Mouse (Mus musculus) limb, embryonic 10.5 days (tissue): ENCODE results near the gene Eif2s2. TPM values are rescaled to one million over a fixed set of nuclear protein-coding genes. Genes with fewer than 3 reads are reported as not detected.

Experiments
- DNase-seq: peaks from one replicate; pipeline ENCODE4 v3.0.0-alpha.2; 2017; ENCODE audit warnings: low spot score
- H3K27ac ChIP-seq: fragments of 300-500 bp; sonication (generic); 2 replicates; pipeline ENCODE4 v1.5.1; 2016; ENCODE audit warnings: mild to moderate bottlenecking
- H3K27me3 ChIP-seq: fragments of 300-500 bp; sonication (generic); 2 replicates; pipeline ENCODE4 v1.6.1; 2016; ENCODE audit warnings: low read depth, mild to moderate bottlenecking; ENCODE audit not compliant: poor library complexity, severe bottlenecking
- H3K36me3 ChIP-seq: fragments of 300-500 bp; sonication (generic); 2 replicates; pipeline ENCODE4 v1.6.1; 2016; ENCODE audit warnings: mild to moderate bottlenecking, moderate library complexity
- H3K4me1 ChIP-seq: fragments of 300-500 bp; sonication (generic); 2 replicates; pipeline ENCODE4 v1.6.1; 2016
- H3K4me3 ChIP-seq: fragments of 300-500 bp; sonication (generic); 2 replicates; pipeline ENCODE4 v1.5.1; 2016; ENCODE audit warnings: mild to moderate bottlenecking, moderate library complexity
- H3K9me3 ChIP-seq: fragments of 300-500 bp; sonication (generic); replicated peaks from 2 replicates; pipeline ENCODE4 v1.6.1; 2016; ENCODE audit warnings: mild to moderate bottlenecking
- WGBS: fragments of 180-500 bp; shearing (Covaris S2); methylation state at CpG from one replicate; pipeline ENCODE4 v1.1.7; 2016; 5-methylcytosine and 5-hydroxymethylcytosine counted together
- polyA plus RNA-seq: library from polyadenylated mRNA; unstranded; fragments of >200 nt; fragmentation: Nextera tagmentation; extraction: Ambion mirVana; gene quantifications from 2 replicates; pipeline ENCODE4 v1.2.1, GENCODE M21; 2016

Eif2s2 gene
- polyA plus RNA-seq, 1 experiment from 2014 or later = 122 TPM

- Histone ChIP-seq H3K4me1 (no peaks in the 10 kb centered on the region), H3K36me3 (peaks cover 98% of the 10 kb centered on the region), H3K27me3 (no peaks in the 10 kb centered on the region), H3K4me3 (no peak overlapping the region), H3K9me3 (no peaks in the 10 kb centered on the region), H3K27ac (no peak overlapping the region)
- 95% methylated on average over 1 of the region's 1 CpGs for WGBS
- no peak for DNase-seq
Observed at GRCm38 (mm10) chr2:154868106-154868505, 24.6 kb downstream of the Eif2s2 start.

- Histone ChIP-seq H3K4me1 (no peaks in the 10 kb centered on the region), H3K9me3 (no peaks in the 10 kb centered on the region), H3K36me3 (peaks cover 100% of the 10 kb centered on the region), H3K27me3 (no peaks in the 10 kb centered on the region), H3K27ac (no peak overlapping the region), H3K4me3 (no peak overlapping the region)
- DNase-seq = no peak
- WGBS = 78% methylated on average over 3 of the region's 3 CpGs
Observed at GRCm38 (mm10) chr2:154865696-154866095, 27.0 kb downstream of the Eif2s2 start.

GRCm38 (mm10) chr2:154863672-154864071 lies 29.1 kb downstream of the Eif2s2 start:
- DNase-seq = no peak
- H3K4me3 ChIP-seq = no peak overlapping the region

GRCm38 (mm10) chr2:154855383-154855782 lies 37.4 kb downstream of the Eif2s2 start:
- Histone ChIP-seq H3K27me3 (no peaks in the 10 kb centered on the region), H3K9me3 (no peaks in the 10 kb centered on the region), H3K36me3 (peaks cover 49% of the 10 kb centered on the region), H3K4me3 (no peak overlapping the region), H3K4me1 (no peaks in the 10 kb centered on the region), H3K27ac (no peak overlapping the region)
- no peak for DNase-seq
- WGBS = 95% methylated on average over 1 of the region's 1 CpGs

More at GRCm38 (mm10) chr2:154863672-154864071, 29.1 kb downstream of the Eif2s2 start:
- 94% methylated on average over 13 of the region's 13 CpGs for WGBS
- Histone ChIP-seq H3K27me3 (no peaks in the 10 kb centered on the region), H3K36me3 (peaks cover 100% of the 10 kb centered on the region), H3K4me1 (no peaks in the 10 kb centered on the region), H3K27ac (no peak overlapping the region), H3K9me3 (no peaks in the 10 kb centered on the region)

- H3K9me3 ChIP-seq = no peaks in the 10 kb centered on the region
- DNase-seq = no peak
- no peaks in the 10 kb centered on the region for H3K27me3 ChIP-seq
- H3K4me1 ChIP-seq = no peaks in the 10 kb centered on the region
- H3K4me3 ChIP-seq = no peak overlapping the region
- H3K27ac ChIP-seq = no peak overlapping the region
- H3K36me3 ChIP-seq = peaks cover 61% of the 10 kb centered on the region
Observed at GRCm38 (mm10) chr2:154848086-154848485, 44.6 kb downstream of the Eif2s2 start.

GRCm38 (mm10) chr2:154836537-154836936 lies 56.2 kb downstream of the Eif2s2 start:
- H3K9me3 ChIP-seq = no peaks in the 10 kb centered on the region

GRCm38 (mm10) chr2:154834149-154834865 lies 58.4 kb downstream of the Eif2s2 start:
- Histone ChIP-seq H3K4me3 (no peak overlapping the region), H3K9me3 (no peaks in the 10 kb centered on the region), H3K4me1 (no peaks in the 10 kb centered on the region), H3K36me3 (peaks cover 70% of the 10 kb centered on the region), H3K27me3 (no peaks in the 10 kb centered on the region), H3K27ac (no peak overlapping the region)
- DNase-seq = no peak
- WGBS = 97% methylated on average over 6 of the region's 6 CpGs

More at GRCm38 (mm10) chr2:154836537-154836936, 56.2 kb downstream of the Eif2s2 start:
- Histone ChIP-seq H3K36me3 (peaks cover 77% of the 10 kb centered on the region), H3K4me3 (no peak overlapping the region), H3K27ac (no peak overlapping the region), H3K4me1 (no peaks in the 10 kb centered on the region), H3K27me3 (no peaks in the 10 kb centered on the region)
- DNase-seq = no peak
- 96% methylated on average over 2 of the region's 2 CpGs for WGBS

- H3K36me3 ChIP-seq = peaks cover 62% of the 10 kb centered on the region
- no peaks in the 10 kb centered on the region for H3K4me1 ChIP-seq
- H3K27me3 ChIP-seq = no peaks in the 10 kb centered on the region
- no peak for DNase-seq
- no peak overlapping the region for H3K27ac ChIP-seq
- 88% methylated on average over 4 of the region's 4 CpGs for WGBS
- no peaks in the 10 kb centered on the region for H3K9me3 ChIP-seq
- no peak overlapping the region for H3K4me3 ChIP-seq
Observed at GRCm38 (mm10) chr2:154832471-154832870, 60.3 kb downstream of the Eif2s2 start.

GRCm38 (mm10) chr2:154827521-154827920 lies 65.2 kb downstream of the Eif2s2 start:
- no peak overlapping the region for H3K27ac ChIP-seq

GRCm38 (mm10) chr2:154826054-154826538 lies 66.6 kb downstream of the Eif2s2 start:
- H3K9me3 ChIP-seq = no peaks in the 10 kb centered on the region
- DNase-seq = no peak
- no peak overlapping the region for H3K4me3 ChIP-seq
- 90% methylated on average over 1 of the region's 1 CpGs for WGBS
- no peak overlapping the region for H3K27ac ChIP-seq
- H3K27me3 ChIP-seq = no peaks in the 10 kb centered on the region
- peaks cover 38% of the 10 kb centered on the region for H3K36me3 ChIP-seq
- H3K4me1 ChIP-seq = no peaks in the 10 kb centered on the region

More at GRCm38 (mm10) chr2:154827521-154827920, 65.2 kb downstream of the Eif2s2 start:
- 85% methylated on average over 4 of the region's 4 CpGs for WGBS
- peaks cover 37% of the 10 kb centered on the region for H3K36me3 ChIP-seq
- no peaks in the 10 kb centered on the region for H3K4me1 ChIP-seq
- DNase-seq = no peak
- no peaks in the 10 kb centered on the region for H3K27me3 ChIP-seq
- no peaks in the 10 kb centered on the region for H3K9me3 ChIP-seq
- no peak overlapping the region for H3K4me3 ChIP-seq

Other genes with a start within 250 kb of the Eif2s2 start
- gene Chmp4b, start 241.2 kb downstream of the Eif2s2 start, polyA plus RNA-seq = 13.6 and 14.6 TPM in 2 replicates
- not detected in 2 replicates for gene Gm14214, start 122.9 kb downstream of the Eif2s2 start, polyA plus RNA-seq
- 55.0 and 61.9 TPM in 2 replicates for gene Raly, start 101.8 kb downstream of the Eif2s2 start, polyA plus RNA-seq
- gene a, start 101.5 kb downstream of the Eif2s2 start, polyA plus RNA-seq = 32.5 and 45.1 TPM in 2 replicates
- 12.3 and 13.5 TPM in 2 replicates for gene Gm14226, start 125.3 kb upstream of the Eif2s2 start, polyA plus RNA-seq
- gene Ahcy, start 181.6 kb upstream of the Eif2s2 start, polyA plus RNA-seq = 156 and 181 TPM in 2 replicates
- gene Itch, start 240.6 kb upstream of the Eif2s2 start, polyA plus RNA-seq = 58.4 and 64.8 TPM in 2 replicates